Mouse (Mus musculus) C2C12 (cell line): ENCODE results near the gene Ciao2a.

Experiments used
- CTCF ChIP-seq: IDR thresholded peaks from one replicate; pipeline ENCODE4 v1.5.1; 2011; ENCODE audit not compliant: control insufficient read depth, insufficient read depth, insufficient read length
- MAX ChIP-seq: IDR thresholded peaks from one replicate; pipeline ENCODE4 v1.6.1; 2011; ENCODE audit warnings: mild to moderate bottlenecking, control low read depth

DNA sequence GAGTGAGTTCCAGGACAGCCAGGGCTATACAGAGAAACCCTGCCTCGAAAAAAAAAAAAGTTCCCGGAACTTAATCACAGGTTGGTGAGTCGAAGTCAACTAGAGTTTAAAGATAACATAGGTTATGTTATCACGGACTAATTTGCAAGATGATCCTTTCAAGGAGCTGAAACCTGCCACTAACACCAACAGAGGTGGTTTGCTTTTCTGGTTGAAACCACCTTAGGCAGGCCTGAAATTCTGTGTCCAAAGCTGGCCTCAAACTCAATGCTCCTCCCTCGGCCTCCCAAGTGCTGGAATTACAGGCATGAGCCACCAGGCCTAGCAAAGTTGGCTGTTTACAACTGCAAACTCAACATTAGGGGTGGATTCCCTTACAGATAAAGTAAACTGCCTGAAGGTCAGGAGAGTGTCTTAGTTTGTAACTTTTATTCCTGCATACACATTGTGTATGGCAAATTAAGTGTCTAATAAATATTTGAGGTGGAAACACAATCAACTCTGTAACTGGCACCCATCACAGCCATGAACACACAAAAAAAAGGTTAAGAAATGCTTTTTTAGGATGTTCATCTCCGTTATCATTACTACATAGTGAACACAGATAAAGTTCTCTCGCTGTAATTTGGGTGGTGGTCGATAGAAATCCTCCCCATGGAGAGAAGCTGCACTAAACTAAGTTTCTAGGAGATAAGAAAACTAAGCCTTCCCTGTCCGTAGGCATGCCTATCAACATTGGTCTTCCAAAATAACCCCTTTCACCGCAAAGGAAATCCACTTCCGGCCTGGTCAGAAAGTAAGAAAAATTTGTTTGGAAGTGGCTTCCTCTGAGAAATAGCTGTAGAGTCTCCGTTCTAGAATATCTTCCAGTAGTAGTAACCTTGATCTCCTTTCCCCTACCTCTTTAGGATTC is 612 bp upstream of the Ciao2a start:
- TF ChIP-seq CTCF (no peak), MAX (no peak)
